Mouse (Mus musculus) lung, postnatal 0 days (tissue): ENCODE data around the gene Scn2a.

ENCODE experiments used
- CTCF ChIP-seq: IDR thresholded peaks from 2 replicates; pipeline ENCODE4 v1.5.1; 2016; ENCODE audit warnings: antibody characterized with exemption, mild to moderate bottlenecking
- EP300 ChIP-seq: IDR thresholded peaks from 2 replicates; pipeline ENCODE4 v1.6.1; 2016; ENCODE audit warnings: antibody characterized with exemption, mild to moderate bottlenecking, control low read depth

- no peak for TF ChIP-seq CTCF
- no peak for TF ChIP-seq EP300
These were observed 790 bp upstream of the Scn2a start for GRCm38 (mm10) chr2:65619781-65620180.
